26 mouse cellular contexts compared by ENCODE assay signal in genomic region chr10:24572044-24572960, GRCm38 (mm10). TPM values are rescaled to one million over a fixed set of nuclear protein-coding genes. Genes with fewer than 3 reads are reported as not detected.
DNase-seq lines count a peak whose midpoint lies in the region; ATAC-seq and TF ChIP-seq lines count a peak whose summit lies in the region.
"Had no signal": no experiment of that assay in that cellular context is flagged by ENCODE, and none has a peak within 500 bp of the region (broad histone marks: within the 10 kb centered on the region; RNA-seq: fewer than 3 reads in every experiment).

No protein-coding gene starts in this region.

- no peak overlapping the region for H3K9ac ChIP-seq in forebrain, embryonic 13.5 days
- no peak overlapping the region for H3K9ac ChIP-seq in forebrain, embryonic 12.5 days
- no peak overlapping the region for H3K9ac ChIP-seq in intestine, postnatal 0 days (ENCODE audit: low read depth, low read length)
- H3K9ac ChIP-seq: heart, embryonic 15.5 days; hindbrain, embryonic 15.5 days; limb, embryonic 13.5 days; liver, embryonic 12.5 days; midbrain, embryonic 12.5 days had no signal

- peaks cover 15% of the 10 kb centered on the region; the same call in 1 of the 2 replicates for H3K4me1 ChIP-seq in forebrain, embryonic 13.5 days
- peaks cover 6% of the 10 kb centered on the region; the same call in 1 of the 2 replicates for H3K4me1 ChIP-seq in forebrain, embryonic 12.5 days
- 0 out of 2 replicates have a peak, but pooled peaks cover 3% of the 10 kb centered on the region for H3K4me1 ChIP-seq in kidney, adult 2 months (ENCODE audit: control insufficient read depth, insufficient read depth, low read length)
- no peaks in the 10 kb centered on the region for H3K4me1 ChIP-seq in intestine, postnatal 0 days (replicated peaks; ENCODE audit: control insufficient read depth, insufficient read depth, low read length)
- H3K4me1 ChIP-seq: hindbrain, embryonic 15.5 days; liver, embryonic 12.5 days; midbrain, embryonic 12.5 days had no signal

- no peak overlapping the region for H3K27ac ChIP-seq in forebrain, embryonic 13.5 days
- no peak overlapping the region for H3K27ac ChIP-seq in forebrain, embryonic 12.5 days
- H3K27ac ChIP-seq in kidney, adult 2 months (ENCODE audit: insufficient read depth, low read depth, low read length): no peak overlapping the region
- H3K27ac ChIP-seq in intestine, postnatal 0 days (ENCODE audit: low read depth, low read length): peak overlapping the region; percentile 35; the same call in 1 of the 2 replicates
- H3K27ac ChIP-seq: heart, embryonic 15.5 days; hindbrain, embryonic 15.5 days; liver, embryonic 12.5 days; midbrain, embryonic 12.5 days had no signal

- peak; percentile 77 for ATAC-seq in forebrain, embryonic 13.5 days
- no peak for ATAC-seq in forebrain, embryonic 12.5 days (ENCODE audit: low FRiP score)
- ATAC-seq in intestine, postnatal 0 days: no peak
- ATAC-seq: CD4-positive, CD25-positive, alpha-beta regulatory T cell, adult 4 months; liver, embryonic 12.5 days; Patski had no signal

- H3K4me2 ChIP-seq in forebrain, embryonic 13.5 days: no peak overlapping the region
- no peak overlapping the region for H3K4me2 ChIP-seq in forebrain, embryonic 12.5 days
- no peak overlapping the region for H3K4me2 ChIP-seq in intestine, postnatal 0 days (replicated peaks; ENCODE audit: low read depth)
- H3K4me2 ChIP-seq: heart, embryonic 15.5 days; hindbrain, embryonic 15.5 days; limb, embryonic 13.5 days; liver, embryonic 12.5 days; midbrain, embryonic 12.5 days had no signal

- 56% methylated on average over 4 of the region's 4 CpGs for WGBS in forebrain, embryonic 13.5 days
- WGBS in forebrain, embryonic 12.5 days: 64% methylated on average over 4 of the region's 4 CpGs
- WGBS in kidney, adult 2 months: 66% methylated on average over 4 of the region's 4 CpGs
- WGBS in intestine, postnatal 0 days: 65% methylated on average over 4 of the region's 4 CpGs

- no peak overlapping the region for H3K4me3 ChIP-seq in forebrain, embryonic 13.5 days
- no peak overlapping the region for H3K4me3 ChIP-seq in forebrain, embryonic 12.5 days (replicated peaks)
- H3K4me3 ChIP-seq in kidney, adult 2 months (ENCODE audit: insufficient read depth, low read depth, low read length): no peak overlapping the region
- H3K4me3 ChIP-seq in intestine, postnatal 0 days (ENCODE audit: low read depth, low read length): no peak overlapping the region
- H3K4me3 ChIP-seq: heart, embryonic 15.5 days; hindbrain, embryonic 15.5 days; limb, embryonic 13.5 days; liver, embryonic 12.5 days; midbrain, embryonic 12.5 days had no signal

- TF ChIP-seq CTCF in kidney, adult 2 months (conservative IDR thresholded peaks at IDR 0.05; ENCODE audit: insufficient read depth, insufficient read length, low read depth, low read length): no peak
- no peak for TF ChIP-seq CTCF in intestine, postnatal 0 days (IDR thresholded peaks at IDR 0.05; ENCODE audit: low read depth)

- no peaks in the 10 kb centered on the region for H3K27me3 ChIP-seq in forebrain, embryonic 13.5 days
- H3K27me3 ChIP-seq in forebrain, embryonic 12.5 days: no peaks in the 10 kb centered on the region
- H3K27me3 ChIP-seq in kidney, adult 2 months (replicated peaks; ENCODE audit: control insufficient read depth, insufficient read depth, low read length): no peaks in the 10 kb centered on the region
- H3K27me3 ChIP-seq in intestine, postnatal 0 days (replicated peaks; ENCODE audit: control insufficient read depth, insufficient read depth, low read length): no peaks in the 10 kb centered on the region
- H3K27me3 ChIP-seq: heart, embryonic 15.5 days; hindbrain, embryonic 15.5 days; limb, embryonic 13.5 days; liver, embryonic 12.5 days; midbrain, embryonic 12.5 days; Patski had no signal

- no peak for TF ChIP-seq POLR2A in kidney, adult 2 months (IDR thresholded peaks at IDR 0.05; ENCODE audit: low read depth, low read length)

- DNase-seq in kidney, adult 2 months: peak; percentile 23
- no peak for DNase-seq in kidney, postnatal 14 days
- DNase-seq in NIH3T3 (ENCODE audit: low read depth): peak; percentile 40
- DNase-seq in lung, postnatal 36 days: no peak
- DNase-seq in testis, postnatal 10 days (ENCODE audit: low spot score): no peak
- DNase-seq: cerebellum, adult 18-20 months; cerebellum, postnatal 25 days; embryo, embryonic 11 days; gastrocnemius, postnatal 25 days; heart, adult 18-20 months; heart, postnatal 36 days; kidney, adult 11 months; layer of hippocampus, adult 9-11 months; lung, adult 18-20 months; lung, postnatal 14 days; thymus, postnatal 25 days had no signal

- H3K36me3 ChIP-seq in forebrain, embryonic 13.5 days (ENCODE audit: poor library complexity, severe bottlenecking): no peaks in the 10 kb centered on the region
- no peaks in the 10 kb centered on the region for H3K36me3 ChIP-seq in forebrain, embryonic 12.5 days (replicated peaks)
- no peaks in the 10 kb centered on the region for H3K36me3 ChIP-seq in kidney, adult 2 months (ENCODE audit: control insufficient read depth, insufficient read depth, low read length)
- no peaks in the 10 kb centered on the region for H3K36me3 ChIP-seq in intestine, postnatal 0 days (ENCODE audit: control insufficient read depth, insufficient read depth)
- H3K36me3 ChIP-seq: heart, embryonic 15.5 days; hindbrain, embryonic 15.5 days; limb, embryonic 13.5 days; liver, embryonic 12.5 days; midbrain, embryonic 12.5 days had no signal

- H3K9me3 ChIP-seq in forebrain, embryonic 13.5 days (replicated peaks): no peaks in the 10 kb centered on the region
- H3K9me3 ChIP-seq in forebrain, embryonic 12.5 days: no peaks in the 10 kb centered on the region
- H3K9me3 ChIP-seq in intestine, postnatal 0 days (ENCODE audit: control insufficient read depth): no peaks in the 10 kb centered on the region
- H3K9me3 ChIP-seq: heart, embryonic 15.5 days; hindbrain, embryonic 15.5 days; limb, embryonic 13.5 days; liver, embryonic 12.5 days; midbrain, embryonic 12.5 days had no signal

RNA-seq across cellular contexts. Expression of gene Ccn2, which starts 22.9 kb away (rescaled TPM):
- 1.5 and 1.8 TPM in 2 replicates for polyA plus RNA-seq in forebrain, embryonic 13.5 days (2015; fragmentation: Nextera tagmentation; extraction: Ambion mirVana)
- polyA plus RNA-seq in forebrain, embryonic 12.5 days (2016; fragmentation: Nextera tagmentation; extraction: Ambion mirVana): 5.0 and 7.7 TPM in 2 replicates
- 115 and 153 TPM in 2 replicates for polyA plus RNA-seq in kidney, adult 2 months (2012; rRNA removed)
- 7.8 and 10.2 TPM in 2 replicates for polyA plus RNA-seq in intestine, postnatal 0 days (2015; fragmentation: Nextera tagmentation; extraction: Ambion mirVana)
- polyA plus RNA-seq: CD4-positive, CD25-positive, alpha-beta regulatory T cell, adult 4 months had no signal

Comparison
In these comparisons a context has a peak if more than half of its experiments do, and no peak if none do; other contexts are left out.
1. DNase-seq: peak in kidney, adult 2 months (single experiment) and NIH3T3 (single experiment); none in kidney, postnatal 14 days (single experiment), lung, postnatal 36 days (single experiment) and testis, postnatal 10 days (single experiment).
2. RNA of gene Ccn2, which starts 22.9 kb away (polyA plus RNA-seq): 115 to 153 TPM in kidney, adult 2 months; 7.8 to 10.2 TPM in intestine, postnatal 0 days, 5.0 to 7.7 TPM in forebrain, embryonic 12.5 days and 1.5 to 1.8 TPM in forebrain, embryonic 13.5 days; every median in the first group is over 10 times any median in the second.